Mouse (Mus musculus) v-Abl transformed pro-B cells (cell line): ENCODE measurements around the gene C1qb.

Source experiments
- in situ Hi-C, 2 experiments: fragments of 400-800 bp; cut with MboI; formaldehyde crosslinking; loops; one replicate each; pipeline ENCODE4 v1.15.1; 2025; ENCODE audit not compliant: unreplicated experiment in 2 of 2

C1qb gene

GRCm38 (mm10) chr4:136852119-136852518, 33.9 kb downstream of the C1qb start:
- in situ Hi-C loops = no loop called here

GRCm38 (mm10) chr4:136848565-136848964, 37.4 kb downstream of the C1qb start:
- in situ Hi-C loops = loop anchor here in 1 of 2 experiments (25.0 kb wide), 2 partner anchors 411 to 586 kb away; no protein-coding TSS in a partner anchor

- in situ Hi-C loops = loop anchor here in 1 of 2 experiments (25.0 kb wide), 2 partner anchors 410 to 585 kb away; no protein-coding TSS in a partner anchor
These were observed 38.8 kb downstream of the C1qb start for GRCm38 (mm10) chr4:136847166-136847565.

GRCm38 (mm10) chr4:136842802-136843201, 43.2 kb downstream of the C1qb start:
- in situ Hi-C loops = loop anchor here in 1 of 2 experiments (25.0 kb wide), 2 partner anchors 406 to 581 kb away; no protein-coding TSS in a partner anchor

GRCm38 (mm10) chr4:136842033-136842432, 44.0 kb downstream of the C1qb start:
- in situ Hi-C loops = loop anchor here in 1 of 2 experiments (25.0 kb wide), 2 partner anchors 405 to 580 kb away; no protein-coding TSS in a partner anchor

- in situ Hi-C loops = loop anchor here in 1 of 2 experiments (25.0 kb wide), 2 partner anchors 404 to 579 kb away; no protein-coding TSS in a partner anchor
These were observed 44.9 kb downstream of the C1qb start for GRCm38 (mm10) chr4:136841056-136841455.

- in situ Hi-C loops = loop anchor here in 1 of 2 experiments (25.0 kb wide), 2 partner anchors 401 to 576 kb away; no protein-coding TSS in a partner anchor
These were observed 47.5 kb downstream of the C1qb start for GRCm38 (mm10) chr4:136838462-136838861.

- in situ Hi-C loops = loop anchor here in 1 of 2 experiments (25.0 kb wide), 2 partner anchors 401 to 576 kb away; no protein-coding TSS in a partner anchor
These were observed 48.0 kb downstream of the C1qb start for GRCm38 (mm10) chr4:136838026-136838425.

- in situ Hi-C loops = loop anchor here in 1 of 2 experiments (25.0 kb wide), 2 partner anchors 399 to 574 kb away; no protein-coding TSS in a partner anchor
These were observed 49.5 kb downstream of the C1qb start for GRCm38 (mm10) chr4:136836387-136836931.

GRCm38 (mm10) chr4:136835621-136836386, 50.2 kb downstream of the C1qb start, which contains the start of gene Ephb2:
Ephb2 (minus strand) TSS chr4:136835988.
- in situ Hi-C loops = loop anchor here in 1 of 2 experiments (25.0 kb wide), 2 partner anchors 399 to 574 kb away; no protein-coding TSS in a partner anchor

- in situ Hi-C loops = loop anchor here in 1 of 2 experiments (25.0 kb wide), 2 partner anchors 398 to 573 kb away; no protein-coding TSS in a partner anchor
These were observed 51.0 kb downstream of the C1qb start for GRCm38 (mm10) chr4:136834815-136835620.

- in situ Hi-C loops = loop anchor here in 1 of 2 experiments (25.0 kb wide), 2 partner anchors 397 to 572 kb away; no protein-coding TSS in a partner anchor
These were observed 51.6 kb downstream of the C1qb start for GRCm38 (mm10) chr4:136834439-136834814.

- in situ Hi-C loops = loop anchor here in 1 of 2 experiments (25.0 kb wide), 2 partner anchors 396 to 571 kb away; no protein-coding TSS in a partner anchor
These were observed 52.2 kb downstream of the C1qb start for GRCm38 (mm10) chr4:136833619-136834351.

GRCm38 (mm10) chr4:136832559-136833232, 53.3 kb downstream of the C1qb start:
- in situ Hi-C loops = loop anchor here in 1 of 2 experiments (25.0 kb wide), 2 partner anchors 395 to 570 kb away; no protein-coding TSS in a partner anchor

GRCm38 (mm10) chr4:136830272-136830823, 55.6 kb downstream of the C1qb start:
- in situ Hi-C loops = loop anchor here in 1 of 2 experiments (25.0 kb wide), 2 partner anchors 393 to 568 kb away; no protein-coding TSS in a partner anchor
